Mouse (Mus musculus) cortical plate, adult 2 months (tissue): ENCODE data around the gene Srd5a1. TPM values are rescaled to one million over a fixed set of nuclear protein-coding genes. Genes with fewer than 3 reads are reported as not detected.

Source experiments
- H3K27ac ChIP-seq: fragments of 200-500 bp; 2 replicates; pipeline ENCODE4 v1.5.1; 2012; ENCODE audit warnings: low read length, control low read depth, inconsistent platforms; ENCODE audit not compliant: insufficient read depth
- H3K4me1 ChIP-seq: fragments of 200-500 bp; 2 replicates; pipeline ENCODE4 v1.6.1; 2011; ENCODE audit warnings: low read length; ENCODE audit not compliant: control insufficient read depth, insufficient read depth
- H3K4me3 ChIP-seq: fragments of 200-500 bp; 2 replicates; pipeline ENCODE4 v1.5.1; 2011; ENCODE audit warnings: mild to moderate bottlenecking, low read length, control low read depth; ENCODE audit not compliant: insufficient read depth
- CTCF ChIP-seq: fragments of 200-500 bp; IDR thresholded peaks from 2 replicates; pipeline ENCODE4 v1.5.1; 2011; ENCODE audit warnings: mild to moderate bottlenecking, control low read depth, low read length; ENCODE audit not compliant: insufficient read depth; ENCODE audit errors: extremely low read depth
- POLR2A ChIP-seq: fragments of 200-500 bp; IDR thresholded peaks from 2 replicates; pipeline ENCODE4 v1.6.1; 2011; ENCODE audit warnings: mild to moderate bottlenecking, low read length, control low read depth; ENCODE audit not compliant: insufficient read depth; ENCODE audit errors: extremely low read depth
- polyA plus RNA-seq: library from polyadenylated mRNA; depleted of rRNA; stranded (reverse); fragments of >200 nt; gene quantifications from 2 replicates; pipeline ENCODE4 v1.2.3, GENCODE M21; 2012

The Srd5a1 gene
- polyA plus RNA-seq, 1 experiment: 14.7 TPM

DNA sequence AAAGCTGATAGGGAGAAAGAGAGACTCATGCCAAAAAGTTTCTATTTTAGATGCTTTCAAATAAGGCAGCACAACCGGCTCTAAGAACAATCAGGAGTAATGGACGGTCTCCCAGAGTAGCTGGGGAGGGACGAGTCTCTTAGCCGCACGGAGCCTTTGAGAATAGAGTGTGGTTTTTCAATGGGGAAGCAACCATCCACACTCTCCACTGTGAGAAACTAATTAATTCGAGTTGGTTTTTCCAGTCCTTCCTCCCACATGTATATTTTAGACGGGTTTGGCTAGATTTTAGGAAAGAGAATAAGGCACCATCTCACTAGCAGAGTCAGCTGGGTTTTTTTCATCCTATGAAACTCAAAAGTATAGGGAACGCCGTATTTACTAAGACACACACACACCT, 49.2 kb downstream of the Srd5a1 start:
- TF ChIP-seq CTCF (no peak), POLR2A (no peak)
- no peak overlapping the region for H3K27ac ChIP-seq
- H3K4me1 ChIP-seq: peaks cover 2% of the 10 kb centered on the region
- no peak overlapping the region for H3K4me3 ChIP-seq

DNA sequence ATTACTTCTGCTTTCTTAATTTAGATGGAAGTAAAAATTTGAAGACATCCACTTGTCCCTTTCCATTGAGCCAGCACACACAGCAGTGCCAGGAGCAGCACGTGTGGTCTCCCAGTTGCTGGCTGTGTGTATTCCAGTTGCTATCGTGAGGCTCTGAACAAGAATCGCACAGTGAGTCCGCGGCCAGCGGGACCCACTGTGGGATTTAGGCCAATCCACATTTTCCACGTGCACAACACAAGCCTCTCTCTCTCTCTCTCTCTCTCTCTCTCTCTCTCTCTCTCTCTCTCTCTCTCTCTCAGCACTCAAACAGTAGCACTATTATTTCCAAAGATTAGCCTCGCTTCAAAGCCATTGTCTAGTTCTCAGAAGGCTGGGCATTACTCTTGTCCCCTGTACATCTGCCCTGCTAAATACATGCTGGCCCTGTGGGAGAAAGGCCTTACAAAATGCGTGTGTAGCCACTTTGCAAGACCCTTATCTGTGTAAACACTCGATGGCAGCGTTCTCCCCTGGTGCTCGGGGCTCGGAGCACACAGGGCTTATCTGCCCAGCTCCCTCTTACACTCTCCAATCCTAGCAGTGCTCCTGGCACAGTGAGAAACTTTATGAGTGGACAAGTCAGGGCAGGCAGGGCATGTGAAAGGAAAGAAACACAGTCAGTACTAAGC, 51.8 kb downstream of the Srd5a1 start:
- H3K27ac ChIP-seq: peak overlapping the region; percentile 75
- no peak for TF ChIP-seq POLR2A
- no peak for TF ChIP-seq CTCF
- no peak overlapping the region for H3K4me3 ChIP-seq
- H3K4me1 ChIP-seq: peaks cover 2% of the 10 kb centered on the region

DNA sequence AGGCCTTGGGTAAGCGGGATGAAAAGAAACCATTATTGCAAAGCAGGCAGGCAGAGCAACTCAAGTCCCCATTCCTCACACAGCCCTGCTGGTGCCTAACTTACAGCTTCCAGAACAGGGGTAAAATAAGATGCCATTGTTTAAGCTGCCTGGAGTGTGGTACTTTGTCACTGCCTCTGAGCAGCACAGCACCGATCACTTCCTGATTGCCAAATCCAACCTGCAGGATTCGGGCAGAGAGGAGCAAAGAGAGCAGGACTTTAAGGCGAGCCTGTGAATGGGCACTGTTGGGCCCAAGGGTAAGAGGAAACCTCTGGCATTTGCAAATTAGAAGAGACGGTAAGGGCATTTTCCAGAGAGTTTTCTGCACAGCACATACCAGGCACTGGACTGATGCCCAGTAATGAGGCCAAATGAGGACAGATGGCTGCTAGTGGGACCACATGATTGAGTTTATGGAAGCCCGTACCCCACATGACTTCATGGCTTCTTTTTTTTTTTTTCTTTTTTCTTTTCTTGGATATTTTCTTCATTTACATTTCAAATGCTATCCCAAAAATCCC, 53.1 kb downstream of the Srd5a1 start:
- TF ChIP-seq POLR2A (no peak), CTCF (no peak)
- H3K4me3 ChIP-seq: no peak overlapping the region
- peaks cover 2% of the 10 kb centered on the region for H3K4me1 ChIP-seq
- H3K27ac ChIP-seq: no peak overlapping the region

DNA sequence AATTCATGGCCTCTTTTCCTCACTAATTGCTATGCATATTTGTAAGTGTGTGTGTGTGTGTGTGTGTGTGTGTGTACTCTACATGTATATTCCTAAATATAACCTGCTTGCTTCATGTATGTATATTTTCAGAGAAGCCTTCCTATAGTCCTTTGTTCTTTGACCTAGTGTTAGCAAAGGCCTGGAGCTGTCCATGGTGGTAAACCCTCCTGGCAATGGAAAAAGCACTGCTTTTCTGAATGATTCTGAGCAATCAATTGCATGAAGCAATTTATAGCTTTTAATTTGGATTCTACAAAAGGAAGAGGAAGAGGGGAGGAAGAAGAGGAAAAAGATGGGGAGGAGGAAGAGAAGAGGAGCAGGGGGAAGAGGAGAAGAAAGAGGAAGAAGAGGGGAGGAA, 54.5 kb downstream of the Srd5a1 start:
- Histone ChIP-seq H3K4me1 (no peaks in the 10 kb centered on the region), H3K4me3 (no peak overlapping the region), H3K27ac (no peak overlapping the region)
- TF ChIP-seq CTCF (no peak), POLR2A (no peak)

DNA sequence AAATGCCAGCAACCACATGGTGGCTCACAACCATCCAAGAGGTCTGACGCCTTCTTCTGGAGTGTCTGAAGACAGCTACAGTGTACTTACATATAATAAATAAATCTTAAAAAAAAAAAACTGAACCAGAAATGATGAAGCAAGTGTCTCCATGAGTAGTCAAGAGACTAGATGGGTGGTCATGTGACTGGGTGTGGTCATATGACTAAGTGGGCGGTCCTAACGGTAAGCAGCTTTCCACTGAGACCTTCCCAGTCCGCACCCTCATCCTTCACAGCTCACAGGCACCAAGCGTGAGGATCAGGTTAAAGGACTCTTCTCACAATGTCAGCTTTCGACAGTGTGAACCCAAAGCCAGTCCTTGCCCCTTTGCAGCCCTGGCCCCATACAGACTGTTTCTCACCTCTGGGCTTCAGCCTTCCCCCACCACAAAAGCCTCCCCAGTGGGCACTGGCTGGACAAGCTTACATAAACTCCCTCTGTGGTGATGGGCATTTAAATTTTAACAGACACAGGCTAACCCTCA, 55.2 kb downstream of the Srd5a1 start:
- TF ChIP-seq POLR2A: no peak
- Histone ChIP-seq H3K4me1 (no peaks in the 10 kb centered on the region), H3K4me3 (no peak overlapping the region), H3K27ac (no peak overlapping the region)

DNA sequence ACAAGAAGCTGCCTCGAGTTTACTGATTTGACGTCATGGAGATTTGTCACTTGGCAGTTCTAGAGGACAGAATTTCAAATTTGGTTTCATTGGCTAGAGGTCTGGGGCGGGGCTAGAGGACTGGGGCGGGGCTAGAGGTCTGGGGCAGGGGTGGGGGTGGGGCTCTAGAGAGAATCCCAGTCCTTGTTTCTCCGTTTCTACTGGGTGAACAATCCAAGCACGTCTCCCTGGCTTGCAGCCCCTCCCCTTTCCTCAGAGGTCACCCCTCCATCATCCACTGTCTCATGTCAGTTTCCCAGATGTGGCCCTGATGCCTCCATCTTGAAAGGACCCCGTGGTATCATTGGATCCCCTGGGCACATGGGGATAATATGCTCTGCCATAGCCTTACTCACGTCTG, 56.2 kb downstream of the Srd5a1 start:
- Histone ChIP-seq H3K4me1 (no peaks in the 10 kb centered on the region), H3K27ac (no peak overlapping the region), H3K4me3 (no peak overlapping the region)
- TF ChIP-seq POLR2A (no peak), CTCF (no peak)

DNA sequence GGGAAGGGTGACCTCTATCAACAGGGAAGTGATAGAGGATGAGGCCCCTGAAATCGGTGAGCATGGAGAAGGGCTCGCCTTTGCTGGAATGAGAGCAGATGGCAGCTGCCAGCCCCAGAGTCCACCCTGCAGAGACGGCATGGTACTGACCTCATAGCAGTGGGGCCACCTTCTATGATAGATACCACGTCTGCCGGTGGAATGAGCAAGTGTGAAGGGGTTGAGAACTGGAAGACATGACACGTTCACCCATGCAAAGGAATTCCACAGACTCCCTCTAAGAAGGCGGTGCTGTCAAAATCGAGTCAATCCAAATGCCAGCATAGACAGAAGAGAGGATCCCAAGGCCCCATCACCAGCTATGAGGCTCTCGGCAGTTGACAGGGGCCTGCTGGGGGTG, 57.0 kb downstream of the Srd5a1 start:
- TF ChIP-seq POLR2A (no peak), CTCF (no peak)
- Histone ChIP-seq H3K27ac (no peak overlapping the region), H3K4me1 (no peaks in the 10 kb centered on the region), H3K4me3 (no peak overlapping the region)

DNA sequence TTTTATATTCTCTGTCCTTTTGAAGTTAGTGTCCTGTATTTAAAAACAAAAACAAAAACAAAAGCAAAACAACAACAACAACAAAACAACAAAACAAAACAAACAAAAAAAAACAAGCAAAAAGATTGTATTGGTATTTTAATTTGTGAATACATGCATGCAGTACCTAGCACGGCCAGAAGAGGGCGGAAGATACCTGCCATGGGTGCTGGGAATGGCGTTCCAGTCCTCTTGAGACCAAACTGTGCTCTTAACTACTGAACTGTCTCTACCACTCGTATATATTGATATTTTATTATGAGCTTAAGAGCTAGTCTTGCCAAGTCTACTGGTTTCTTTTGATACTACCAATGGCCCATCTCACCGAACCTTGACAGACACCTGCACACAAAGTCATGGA, 58.2 kb downstream of the Srd5a1 start:
- no peak for TF ChIP-seq POLR2A
- peak; percentile 86 for TF ChIP-seq CTCF
- H3K27ac ChIP-seq: no peak overlapping the region
- H3K4me3 ChIP-seq: no peak overlapping the region
- H3K4me1 ChIP-seq: no peaks in the 10 kb centered on the region

DNA sequence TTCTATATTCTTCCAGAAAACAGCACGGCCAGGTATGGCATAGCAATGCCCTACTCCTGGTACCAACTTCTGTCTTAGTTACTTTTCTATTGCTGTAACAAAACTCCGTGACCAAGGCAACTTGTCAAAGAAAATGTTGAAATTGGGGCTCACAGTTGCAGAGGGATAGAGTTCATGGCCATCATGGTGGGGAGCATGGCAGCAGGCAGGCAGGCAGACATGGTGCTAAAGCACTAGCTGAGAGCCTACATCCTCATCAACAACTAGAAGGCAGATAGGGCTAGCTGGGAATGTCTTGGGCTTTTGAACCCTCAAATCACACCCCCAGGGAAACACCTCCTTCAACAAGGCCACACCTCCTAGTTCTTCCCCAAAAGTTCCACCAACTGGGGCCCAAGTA, 60.4 kb downstream of the Srd5a1 start:
- Histone ChIP-seq H3K4me3 (no peak overlapping the region), H3K4me1 (no peaks in the 10 kb centered on the region), H3K27ac (no peak overlapping the region)
- TF ChIP-seq POLR2A (no peak), CTCF (no peak)

DNA sequence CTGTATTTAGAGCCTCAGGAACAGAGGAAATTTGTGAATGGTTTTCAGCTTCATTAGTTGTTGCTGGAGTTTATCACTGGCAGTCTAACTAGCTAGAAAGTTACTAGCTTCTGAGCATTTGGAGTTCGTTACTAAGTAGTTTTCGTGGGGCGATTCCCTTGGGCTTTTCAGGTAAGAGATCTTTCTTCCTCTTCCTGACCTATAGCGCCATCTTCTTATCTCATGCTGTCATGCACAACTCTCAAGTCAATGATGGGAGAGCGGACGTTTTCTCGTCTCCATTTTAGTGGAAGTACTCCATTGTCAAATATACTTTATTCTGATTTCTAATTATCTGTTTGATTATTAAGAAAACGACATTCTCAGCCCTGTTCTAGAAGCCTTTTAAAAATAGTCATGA, 61.3 kb downstream of the Srd5a1 start:
- H3K4me3 ChIP-seq: no peak overlapping the region
- H3K27ac ChIP-seq: no peak overlapping the region
- TF ChIP-seq CTCF (peak; percentile 17; the same call in 1 of the 2 replicates), POLR2A (no peak)
- no peaks in the 10 kb centered on the region for H3K4me1 ChIP-seq
